Comparison of ENCODE assay signal across 24 mouse cellular contexts in the genomic region with DNA sequence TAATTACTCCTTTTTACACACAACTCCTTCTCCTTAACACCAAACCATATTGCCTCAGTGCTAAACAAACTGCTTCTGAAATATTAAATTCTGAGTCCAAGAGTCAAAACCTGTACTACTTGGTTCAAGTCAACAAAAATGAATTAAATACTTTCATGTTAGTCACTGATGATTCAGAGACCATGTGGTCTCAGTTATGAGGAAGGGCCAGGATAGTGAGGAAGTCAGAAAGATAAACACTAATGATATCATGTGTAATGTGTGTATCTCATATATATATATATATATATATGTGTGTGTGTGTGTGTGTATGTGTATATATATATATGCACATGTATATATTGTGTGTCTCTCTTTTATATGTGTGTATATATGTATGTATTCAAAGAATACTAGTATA. TPM values are rescaled to one million over a fixed set of nuclear protein-coding genes. Genes with fewer than 3 reads are reported as not detected.
DNase-seq lines count a peak whose midpoint lies in the region; ATAC-seq and TF ChIP-seq lines count a peak whose summit lies in the region.
"Had no signal": no experiment of that assay in that cellular context is flagged by ENCODE, and none has a peak within 500 bp of the region (broad histone marks: within the 10 kb centered on the region; RNA-seq: fewer than 3 reads in every experiment).

No protein-coding gene starts in this region.

- peaks cover 34% of the 10 kb centered on the region for H3K36me3 ChIP-seq in C2C12 (ENCODE audit: control insufficient read depth, insufficient read depth)
- H3K36me3 ChIP-seq in stomach, postnatal 0 days (ENCODE audit: control insufficient read depth, insufficient read depth, low read length) = 0 out of 2 replicates have a peak, but pooled peaks cover 2% of the 10 kb centered on the region

- H3ac ChIP-seq in C2C12 (ENCODE audit: control insufficient read depth, insufficient read length, low read depth) = no peak overlapping the region

- no peak overlapping the region for H3K9ac ChIP-seq in stomach, postnatal 0 days (ENCODE audit: low read length)
- H3K9ac ChIP-seq: forebrain, embryonic 13.5 days; hindbrain, embryonic 12.5 days; hindbrain, embryonic 15.5 days; intestine, embryonic 15.5 days had no signal

- H3K4me3 ChIP-seq in C2C12 (ENCODE audit: insufficient read depth, poor library complexity, severe bottlenecking) = no peak overlapping the region
- H3K4me3 ChIP-seq in bone marrow macrophage, adult 2 months (ENCODE audit: insufficient read depth, low read length) = no peak overlapping the region
- H3K4me3 ChIP-seq in stomach, postnatal 0 days (ENCODE audit: low read depth, low read length) = no peak overlapping the region
- no peak overlapping the region for H3K4me3 ChIP-seq in layer of hippocampus, adult 2 months
- H3K4me3 ChIP-seq: forebrain, embryonic 10.5 days; forebrain, embryonic 13.5 days; gastrocnemius, adult 2 months; hindbrain, embryonic 12.5 days; hindbrain, embryonic 15.5 days; intestine, embryonic 15.5 days had no signal

- H3K79me3 ChIP-seq in C2C12 (ENCODE audit: low read depth) = peaks cover 8% of the 10 kb centered on the region

- no peak for TF ChIP-seq EP300 in stomach, postnatal 0 days (optimal IDR thresholded peaks at IDR 0.05)

- peak; percentile 85 for DNase-seq in 3T3-L1 (ENCODE audit: low read depth, low spot score)
- DNase-seq in stomach, postnatal 0 days (ENCODE audit: low spot score) = no peak
- DNase-seq in thymus, postnatal 36 days = no peak
- no peak for DNase-seq in layer of hippocampus, adult 2 months (ENCODE audit: low spot score in 2 of 2)
- DNase-seq in adrenal gland, adult 2 months = no peak
- DNase-seq: adrenal gland, postnatal 10 days; adrenal gland, postnatal 36 days; cerebellum, adult 18-20 months; cerebellum, adult 9-10 months; cerebellum, postnatal 14 days; gastrocnemius, adult 2 months; gastrocnemius, postnatal 14 days had no signal

- peaks cover 24% of the 10 kb centered on the region for H3K79me2 ChIP-seq in C2C12 (ENCODE audit: control insufficient read depth, insufficient read depth)

- TF ChIP-seq CTCF in C2C12 (IDR thresholded peaks at IDR 0.05; ENCODE audit: control insufficient read depth, insufficient read depth, insufficient read length) = no peak
- TF ChIP-seq CTCF in bone marrow macrophage, adult 2 months (IDR thresholded peaks at IDR 0.05; ENCODE audit: low read depth, low read length) = no peak
- TF ChIP-seq CTCF in stomach, postnatal 0 days (IDR thresholded peaks at IDR 0.05; ENCODE audit: low read depth) = no peak
- no peak for TF ChIP-seq CTCF in layer of hippocampus, adult 2 months (conservative IDR thresholded peaks at IDR 0.05)

- H3K4me2 ChIP-seq in stomach, postnatal 0 days (replicated peaks; ENCODE audit: low read depth) = no peak overlapping the region
- H3K4me2 ChIP-seq: forebrain, embryonic 13.5 days; heart, embryonic 11.5 days; hindbrain, embryonic 12.5 days; hindbrain, embryonic 15.5 days; intestine, embryonic 15.5 days had no signal

- TF ChIP-seq POLR2A in bone marrow macrophage, adult 2 months (IDR thresholded peaks at IDR 0.05; ENCODE audit: borderline replicate concordance, low read depth, low read length) = no peak

- peak; percentile 40; the same call in 1 of the 2 replicates for ATAC-seq in stomach, postnatal 0 days (ENCODE audit: low FRiP score, low TSS enrichment)
- ATAC-seq: activated CD4-positive, CD25-positive, alpha-beta regulatory T cell, adult 4 months; forebrain, embryonic 13.5 days; forebrain, embryonic 16.5 days; intestine, embryonic 15.5 days had no signal

- H3K9me3 ChIP-seq in stomach, postnatal 0 days (ENCODE audit: control insufficient read depth, low read length) = no peaks in the 10 kb centered on the region
- H3K9me3 ChIP-seq: forebrain, embryonic 10.5 days; forebrain, embryonic 13.5 days; G1E; hindbrain, embryonic 12.5 days; hindbrain, embryonic 15.5 days; intestine, embryonic 15.5 days had no signal

- no peaks in the 10 kb centered on the region for H3K27me3 ChIP-seq in C2C12 (ENCODE audit: control insufficient read depth, insufficient read depth, insufficient read length)
- H3K27me3 ChIP-seq in stomach, postnatal 0 days (ENCODE audit: control insufficient read depth, insufficient read depth, low read length) = no peaks in the 10 kb centered on the region
- H3K27me3 ChIP-seq: CH12.LX; forebrain, embryonic 13.5 days; hindbrain, embryonic 12.5 days; hindbrain, embryonic 15.5 days; intestine, embryonic 15.5 days had no signal

- H3K27ac ChIP-seq in bone marrow macrophage, adult 2 months (ENCODE audit: insufficient read depth, low read depth, low read length) = peak overlapping the region; percentile 98
- no peak overlapping the region for H3K27ac ChIP-seq in stomach, postnatal 0 days (replicated peaks)
- H3K27ac ChIP-seq in layer of hippocampus, adult 2 months = no peak overlapping the region
- H3K27ac ChIP-seq: forebrain, embryonic 10.5 days; forebrain, embryonic 13.5 days; gastrocnemius, adult 2 months; hindbrain, embryonic 12.5 days; hindbrain, embryonic 15.5 days; intestine, embryonic 15.5 days had no signal

- H3K4me1 ChIP-seq in bone marrow macrophage, adult 2 months (ENCODE audit: control insufficient read depth, insufficient read depth, low read length) = peaks cover 28% of the 10 kb centered on the region
- H3K4me1 ChIP-seq in stomach, postnatal 0 days (replicated peaks; ENCODE audit: control insufficient read depth, insufficient read depth) = no peaks in the 10 kb centered on the region
- H3K4me1 ChIP-seq: forebrain, embryonic 10.5 days; forebrain, embryonic 13.5 days; hindbrain, embryonic 12.5 days; hindbrain, embryonic 15.5 days; intestine, embryonic 15.5 days had no signal

TF ChIP-seq in C2C12, 6 proteins besides CTCF, POLR2A, EP300 and RAD21:
- TF ChIP-seq MAX (IDR thresholded peaks at IDR 0.05) = peak; percentile 22
- TF ChIP-seq USF1 (IDR thresholded peaks at IDR 0.05; ENCODE audit: low read depth) = peak; percentile 84
- TF ChIP-seq MYOG (IDR thresholded peaks at IDR 0.05; ENCODE audit: control insufficient read depth, extremely low read depth, insufficient read length) = no peak
- TF ChIP-seq MYOD1 (IDR thresholded peaks at IDR 0.05; ENCODE audit: control insufficient read depth, insufficient read length, low read depth) = no peak
TF ChIP-seq in C2C12: peak in this region for 2.

RNA-seq across cellular contexts. Expression of gene Csgalnact2, which starts 12.4 kb away (rescaled TPM):
- polyA plus RNA-seq in C2C12 (2012; fragmentation: generic; extraction: Trizol) = 4.6 TPM
- 47.0 and 49.9 TPM in 2 replicates for polyA plus RNA-seq in bone marrow macrophage, adult 2 months (2012; ENCODE audit: insufficient read depth, insufficient read length, missing spikeins)
- 10.0 and 10.5 TPM in 2 replicates for polyA plus RNA-seq in stomach, postnatal 0 days (2015; fragmentation: Nextera tagmentation; extraction: Ambion mirVana)
- total RNA-seq in layer of hippocampus, adult 2 months (2021) = 10 to 100 TPM in 1 of 2 experiments, 1 to 10 TPM in 1; 9.7 to 10.5 TPM
- 10 to 100 TPM; 15.3 to 23.6 TPM for total RNA-seq in adrenal gland, adult 2 months (2021)
- polyA plus RNA-seq in adrenal gland, adult 2 months (2012; rRNA removed) = 0.86 and 0.95 TPM in 2 replicates
